Mouse (Mus musculus) ES-E14 (cell line): Measurements from ENCODE around the gene Pmm1. TPM values are rescaled to one million over a fixed set of nuclear protein-coding genes. Genes with fewer than 3 reads are reported as not detected.

Experiments used
- DNase-seq: peaks from one replicate; pipeline ENCODE4 v3.0.0-alpha.2; 2013; ENCODE audit warnings: low read depth, low spot score
- H3K27ac ChIP-seq: 2 replicates; pipeline ENCODE4 v1.5.1; 2012; ENCODE audit warnings: low read depth, mild to moderate bottlenecking, low read length, moderate library complexity, mixed read lengths; ENCODE audit not compliant: poor library complexity, insufficient read depth, severe bottlenecking
- H3K36me3 ChIP-seq: 2 replicates; pipeline ENCODE4 v1.6.1; 2012; ENCODE audit warnings: mild to moderate bottlenecking, low read length, moderate library complexity, mixed read lengths; ENCODE audit not compliant: control insufficient read depth, poor library complexity, insufficient read depth, severe bottlenecking
- H3K4me1 ChIP-seq, 2 experiments: fragments of 150-350 bp in 1 of 2; sonication (generic) in 1 of 2; 2 replicates each; pipeline ENCODE4 v1.6.1; 2012; ENCODE audit warnings: low read length in 2 of 2, mild to moderate bottlenecking in 1 of 2, mixed read lengths in 1 of 2; ENCODE audit not compliant: control insufficient read depth in 2 of 2, insufficient read depth in 2 of 2, poor library complexity in 1 of 2
- H3K4me3 ChIP-seq, 2 experiments: fragments of 150-350 bp in 1 of 2; sonication (generic) in 1 of 2; 2 replicates each; pipeline ENCODE4 v1.5.1; 2012; ENCODE audit warnings: low read length in 2 of 2, low read depth in 1 of 2, mild to moderate bottlenecking in 1 of 2, mixed read lengths in 1 of 2; ENCODE audit not compliant: insufficient read depth in 1 of 2, poor library complexity in 1 of 2, severe bottlenecking in 1 of 2
- H3K9ac ChIP-seq: 2 replicates; pipeline ENCODE4 v1.6.1; 2012; ENCODE audit warnings: low read depth, mild to moderate bottlenecking, low read length, mixed read lengths; ENCODE audit not compliant: poor library complexity, insufficient read depth, severe bottlenecking
- H3K9me3 ChIP-seq: fragments of 150-350 bp; sonication (generic); 2 replicates; pipeline ENCODE4 v1.6.1; 2012; ENCODE audit warnings: low read depth, mild to moderate bottlenecking, low read length; ENCODE audit not compliant: control insufficient read depth, insufficient read depth
- CHD2 ChIP-seq: IDR thresholded peaks from 2 replicates; pipeline ENCODE4 v1.6.1; 2014; ENCODE audit warnings: mild to moderate bottlenecking, low read depth, low read length, inconsistent platforms
- HCFC1 ChIP-seq: IDR thresholded peaks from 2 replicates; pipeline ENCODE4 v1.6.1; 2012; ENCODE audit warnings: low read length, inconsistent platforms, borderline replicate concordance; ENCODE audit not compliant: insufficient read depth
- MAFK ChIP-seq: IDR thresholded peaks from 2 replicates; pipeline ENCODE4 v1.6.1; 2014; ENCODE audit warnings: mild to moderate bottlenecking, low read depth, low read length, inconsistent platforms; ENCODE audit not compliant: insufficient read depth
- ZC3H11A ChIP-seq: IDR thresholded peaks from 2 replicates; pipeline ENCODE4 v1.6.1; 2012; ENCODE audit warnings: low read depth, mild to moderate bottlenecking, inconsistent platforms, low read length, borderline replicate concordance
- ZNF384 ChIP-seq: IDR thresholded peaks from 2 replicates; pipeline ENCODE4 v1.6.1; 2012; ENCODE audit warnings: low read depth, low read length, inconsistent platforms
- in situ Hi-C, 2 experiments: fragments of 600-800 bp; cut with MboI; formaldehyde crosslinking; loops; one replicate each; pipeline ENCODE4 v1.15.1; 2025; ENCODE audit warnings: low sequenced_read_pairs in 2 of 2, inconsistent platforms in 1 of 2; ENCODE audit not compliant: unreplicated experiment in 2 of 2
- total RNA-seq: library from RNA; depleted of rRNA; stranded (reverse); fragments of 300-350 nt; gene quantifications from 2 replicates; pipeline ENCODE4 v1.2.3, GENCODE M21; 2012

The Pmm1 gene
- total RNA-seq, 1 experiment, result 299 TPM

DNA sequence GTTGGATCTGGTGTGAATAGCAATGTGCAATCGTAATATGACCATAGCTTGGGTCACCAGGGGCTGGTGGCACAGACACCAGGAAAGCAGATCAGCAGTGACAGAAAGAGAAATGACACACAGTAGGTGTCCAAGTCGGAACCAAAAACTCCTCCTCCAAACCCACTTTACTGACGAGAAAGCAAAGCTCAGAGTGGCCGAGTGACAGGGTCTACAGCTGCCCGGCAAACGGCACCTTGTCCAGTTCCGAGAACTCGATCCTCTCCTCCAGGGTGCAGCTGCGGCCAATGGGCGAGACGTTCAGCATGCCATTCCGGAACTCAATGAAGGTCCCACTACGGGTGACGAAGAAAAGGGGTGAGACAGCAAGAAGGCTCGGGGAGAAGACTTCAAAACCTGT, 5.3 kb downstream of the Pmm1 start:
- Histone ChIP-seq H3K4me1 (peaks cover 2 to 10% of the 10 kb centered on the region in 2 experiments; a peak in 2 of 4 replicates), H3K36me3 (peaks cover 75% of the 10 kb centered on the region), H3K27ac (no peak overlapping the region), H3K9ac (no peak overlapping the region), H3K9me3 (no peaks in the 10 kb centered on the region), H3K4me3 (no peak overlapping the region)
- DNase-seq, result no peak
- no peak for TF ChIP-seq HCFC1
- TF ChIP-seq ZC3H11A, result no peak
- no peak for TF ChIP-seq MAFK
- no peak for TF ChIP-seq ZNF384
- no peak for TF ChIP-seq CHD2
- in situ Hi-C loops, result no loop called here

DNA sequence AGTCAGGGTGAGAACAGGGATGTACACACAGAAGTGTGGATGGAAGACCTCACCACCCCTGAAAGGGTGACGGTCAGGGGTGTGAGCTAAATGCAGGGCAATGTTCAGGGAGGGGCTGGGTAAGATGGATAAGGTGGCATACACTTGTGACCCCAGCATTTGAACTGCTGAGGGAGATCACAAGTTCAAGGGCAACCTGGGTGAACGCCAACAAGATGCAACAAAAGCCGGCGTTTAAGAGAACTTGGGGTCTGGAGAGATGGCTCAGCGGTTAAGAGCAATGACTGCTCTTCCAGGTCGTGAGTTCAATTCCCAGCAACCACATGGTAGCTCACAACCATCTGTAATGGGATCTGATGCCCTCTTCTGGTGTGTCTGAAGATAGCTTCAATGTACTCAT, 6.0 kb downstream of the Pmm1 start:
- Histone ChIP-seq H3K9me3 (no peaks in the 10 kb centered on the region), H3K9ac (no peak overlapping the region), H3K36me3 (peaks cover 80% of the 10 kb centered on the region), H3K27ac (no peak overlapping the region), H3K4me1 (peaks cover 2 to 12% of the 10 kb centered on the region in 2 experiments; a peak in 2 of 4 replicates), H3K4me3 (no peak overlapping the region)
- DNase-seq, result no peak
- TF ChIP-seq HCFC1 (no peak), MAFK (no peak), ZNF384 (no peak), ZC3H11A (no peak), CHD2 (no peak)
- in situ Hi-C loops, result loop anchor here in 1 of 2 experiments (5.0 kb wide), 1 partner anchor 33 kb away; the partner anchor contains the start of gene Xrcc6

GRCm38 (mm10) chr15:81954151-81954583, 6.6 kb downstream of the Pmm1 start:
- in situ Hi-C loops, result loop anchor here in 1 of 2 experiments (5.0 kb wide), 1 partner anchor 33 kb away; the partner anchor contains the start of gene Xrcc6
- H3K36me3 ChIP-seq, result peaks cover 80% of the 10 kb centered on the region
- DNase-seq, result no peak

DNA sequence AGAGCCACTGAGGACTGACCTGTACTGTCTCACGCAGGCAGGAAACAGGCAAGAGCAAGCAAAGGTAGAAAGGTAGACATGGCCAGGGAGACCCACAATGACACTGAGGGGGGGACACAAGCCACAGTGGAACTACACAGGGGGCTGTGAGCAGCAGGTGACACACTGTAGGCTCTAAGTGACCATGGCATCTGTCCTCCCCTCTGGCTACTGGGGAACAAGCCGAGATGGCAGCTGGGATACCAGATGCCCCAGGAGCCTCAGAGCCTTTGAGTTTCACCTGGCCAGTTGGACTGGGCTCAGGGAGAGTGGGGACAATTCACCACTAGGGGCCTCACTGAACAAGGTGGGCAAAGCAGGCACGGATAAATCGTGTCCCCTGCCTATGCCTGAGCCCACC, 8.4 kb downstream of the Pmm1 start:
- Histone ChIP-seq H3K9me3 (no peaks in the 10 kb centered on the region), H3K27ac (no peak overlapping the region), H3K9ac (no peak overlapping the region), H3K4me3 (no peak overlapping the region), H3K36me3 (peaks cover 67% of the 10 kb centered on the region), H3K4me1 (peaks cover 0 to 12% of the 10 kb centered on the region in 2 experiments; a peak in 2 of 4 replicates)
- in situ Hi-C loops, result loop anchor here in 1 of 2 experiments (5.0 kb wide), 1 partner anchor 35 kb away; the partner anchor contains the start of gene Xrcc6
- no peak for TF ChIP-seq HCFC1
- no peak for TF ChIP-seq ZC3H11A
- TF ChIP-seq MAFK, result no peak
- TF ChIP-seq ZNF384, result no peak
- TF ChIP-seq CHD2, result no peak
- no peak for DNase-seq

More at GRCm38 (mm10) chr15:81954151-81954583, 6.6 kb downstream of the Pmm1 start:
- Histone ChIP-seq H3K4me1 (peaks cover 2 to 15% of the 10 kb centered on the region in 2 experiments; a peak in 2 of 4 replicates), H3K4me3 (no peak overlapping the region), H3K9ac (no peak overlapping the region), H3K9me3 (no peaks in the 10 kb centered on the region), H3K27ac (no peak overlapping the region)
- TF ChIP-seq MAFK (no peak), CHD2 (no peak), ZC3H11A (no peak), ZNF384 (no peak), HCFC1 (no peak)

GRCm38 (mm10) chr15:81951159-81951558, 9.6 kb downstream of the Pmm1 start:
- no peak overlapping the region for H3K27ac ChIP-seq
- H3K36me3 ChIP-seq, result peaks cover 58% of the 10 kb centered on the region
- no peaks in the 10 kb centered on the region for H3K9me3 ChIP-seq
- in situ Hi-C loops, result loop anchor here in 1 of 2 experiments (5.0 kb wide), 1 partner anchor 36 kb away; the partner anchor contains the start of gene Xrcc6
- H3K9ac ChIP-seq, result no peak overlapping the region
- peaks cover 0 to 10% of the 10 kb centered on the region in 2 experiments; a peak in 1 of 4 replicates for H3K4me1 ChIP-seq
- TF ChIP-seq ZNF384 (no peak), HCFC1 (no peak), ZC3H11A (no peak), MAFK (no peak), CHD2 (no peak)
- H3K4me3 ChIP-seq, result no peak overlapping the region
- no peak for DNase-seq
